Mouse (Mus musculus) hindbrain, embryonic 10.5 days (tissue): ENCODE measurements around the gene Nt5c1a. TPM values are rescaled to one million over a fixed set of nuclear protein-coding genes. Genes with fewer than 3 reads are reported as not detected.

Experiments
- polyA plus RNA-seq: library from polyadenylated mRNA; unstranded; fragments of >200 nt; fragmentation: Nextera tagmentation; extraction: Ambion mirVana; gene quantifications from 2 replicates; pipeline ENCODE4 v1.2.1, GENCODE M21; 2016

The Nt5c1a gene
- polyA plus RNA-seq, 1 experiment from 2014 or later, result not detected

Other genes with a start within 250 kb of the Nt5c1a start
- gene Mfsd2a, start 240.3 kb upstream of the Nt5c1a start, polyA plus RNA-seq, result 26.8 and 28.9 TPM in 2 replicates
- 74.1 and 82.3 TPM in 2 replicates for gene Mycl, start 205.9 kb upstream of the Nt5c1a start, polyA plus RNA-seq
- 22.7 and 25.0 TPM in 2 replicates for gene Trit1, start 184.9 kb upstream of the Nt5c1a start, polyA plus RNA-seq
- gene Bmp8b, start 96.3 kb upstream of the Nt5c1a start, polyA plus RNA-seq, result 0.25 and 0.60 TPM in 2 replicates
- gene Oxct2b, start 85.2 kb upstream of the Nt5c1a start, polyA plus RNA-seq, result not detected in 2 replicates
- 114 and 127 TPM in 2 replicates for gene Ppie, start 61.6 kb upstream of the Nt5c1a start, polyA plus RNA-seq
- 0.41 and 0.52 TPM in 2 replicates for gene Hpcal4, start 18.3 kb upstream of the Nt5c1a start, polyA plus RNA-seq
- gene Heyl, start 32.1 kb downstream of the Nt5c1a start, polyA plus RNA-seq, result 11.5 and 21.7 TPM in 2 replicates
- gene Pabpc4, start 60.8 kb downstream of the Nt5c1a start, polyA plus RNA-seq, result 36.2 and 51.2 TPM in 2 replicates
- gene Oxct2a, start 122.1 kb downstream of the Nt5c1a start, polyA plus RNA-seq, result not detected in 2 replicates
- 0.08 and 0.19 TPM in 2 replicates for gene Bmp8a, start 141.7 kb downstream of the Nt5c1a start, polyA plus RNA-seq